Mouse (Mus musculus) Patski (cell line): Measurements from ENCODE around the gene Dcpp3. TPM values are rescaled to one million over a fixed set of nuclear protein-coding genes. Genes with fewer than 3 reads are reported as not detected.
"Not testable (repeated sequence)": the region's sequence is repeated elsewhere in the genome, so short reads cannot be mapped to it uniquely, and the experiment has no call there.

ENCODE experiments used
- ATAC-seq: fragments of 100-300 bp; one replicate; pipeline ENCODE4 v1.8.0; 2021
- CTCF ChIA-PET: fragments of 350-600 bp; sonication (Branson Sonifier 250); formaldehyde crosslinking; loops from one replicate; lab custom pipeline; 2022; ENCODE audit warnings: inconsistent platforms; lab: Charles Lee
- POLR2A ChIA-PET: fragments of 350-600 bp; sonication (Branson Sonifier 250); formaldehyde crosslinking; loops from one replicate; lab custom pipeline; 2022; ENCODE audit warnings: antibody characterized with exemption, inconsistent platforms; lab: Charles Lee
- DNase-seq: peaks from one replicate; pipeline ENCODE4 v3.0.0-alpha.2; 2011; ENCODE audit warnings: low read depth, low spot score
- H3K27me3 ChIP-seq: fragments of 371-371 bp; one replicate; pipeline ENCODE4 v1.5.1; 2021
- CTCF ChIP-seq: fragments of 100-300 bp; IDR thresholded peaks from one replicate; pipeline ENCODE4 v1.5.1; 2021
- in situ Hi-C: fragments of 300-500 bp; cut with MboI; formaldehyde crosslinking; loops from 3 replicates; pipeline ENCODE4 v1.11.1; 2018; ENCODE audit warnings: low pct_unique_long_range_greater_than_20kb, mixed read lengths
- polyA plus RNA-seq: library from polyadenylated mRNA; unstranded; gene quantifications from one replicate; pipeline ENCODE4 v1.2.3, GENCODE M21; 2021

Gene Dcpp3
- polyA plus RNA-seq, 1 experiment from 2014 or later, result not detected

- in situ Hi-C loops, result no loop called here
- CTCF ChIA-PET, result interaction anchor here (1.5 kb wide), 1 partner anchor 21 kb away, joined by 3 read pairs; no protein-coding TSS in a partner anchor
- ATAC-seq (no peak), DNase-seq (no peak)
- H3K27me3 ChIP-seq, result peaks cover 4% of the 10 kb centered on the region
- no peak for TF ChIP-seq CTCF
- POLR2A ChIA-PET, result no interaction called here
Measured at GRCm38 (mm10) chr17:23941372-23941771, 24.1 kb downstream of the Dcpp3 start, which contains the start of gene Sbp. Sbp (plus strand) TSS chr17:23941672.

DNA sequence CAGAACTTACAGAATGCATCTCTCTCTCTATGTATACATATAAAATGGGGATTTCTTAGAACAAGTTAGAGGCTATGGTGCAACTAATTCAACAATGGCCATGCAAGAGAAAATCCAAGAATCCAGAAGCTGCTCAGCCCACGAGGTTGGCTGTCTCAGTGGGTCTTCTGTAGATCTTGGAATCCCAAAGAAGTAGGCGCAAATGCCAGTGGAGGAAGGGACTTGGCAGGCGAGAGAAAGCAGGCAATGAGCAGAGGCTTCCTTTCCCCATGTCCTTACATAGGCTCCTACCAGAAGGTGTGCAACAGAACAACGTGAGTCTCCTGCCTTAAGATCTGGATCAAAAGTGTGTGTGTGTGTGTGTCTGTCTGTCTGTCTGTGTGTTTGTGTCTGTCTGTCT, 30.2 kb downstream of the Dcpp3 start:
- H3K27me3 ChIP-seq, CTCF ChIA-PET, in situ Hi-C loops, POLR2A ChIA-PET, ATAC-seq, DNase-seq: not testable (repeated sequence)

GRCm38 (mm10) chr17:23949068-23949467, 31.8 kb downstream of the Dcpp3 start:
- ATAC-seq (no peak), DNase-seq (no peak)
- ChIA-PET CTCF (no interaction called here), POLR2A (no interaction called here)
- H3K27me3 ChIP-seq, result no peaks in the 10 kb centered on the region
- in situ Hi-C loops, result no loop called here
- no peak for TF ChIP-seq CTCF

DNA sequence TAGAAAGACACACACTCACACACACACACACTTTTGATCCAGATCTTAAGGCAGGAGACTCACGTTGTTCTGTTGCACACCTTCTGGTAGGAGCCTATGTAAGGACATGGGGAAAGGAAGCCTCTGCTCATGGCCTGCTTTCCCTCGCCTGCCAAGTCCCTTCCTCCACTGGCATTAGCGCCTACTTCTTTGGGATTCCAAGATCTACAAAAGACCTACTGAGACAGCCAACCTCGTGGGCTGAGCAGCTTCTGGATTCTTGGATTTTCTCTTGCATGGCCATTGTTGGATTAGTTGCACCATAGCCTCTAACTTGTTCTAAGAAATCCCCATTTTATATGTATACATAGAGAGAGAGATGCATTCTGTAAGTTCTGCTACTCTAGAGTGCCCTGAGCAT, 33.6 kb downstream of the Dcpp3 start:
- in situ Hi-C loops, result not testable (repeated sequence)

DNA sequence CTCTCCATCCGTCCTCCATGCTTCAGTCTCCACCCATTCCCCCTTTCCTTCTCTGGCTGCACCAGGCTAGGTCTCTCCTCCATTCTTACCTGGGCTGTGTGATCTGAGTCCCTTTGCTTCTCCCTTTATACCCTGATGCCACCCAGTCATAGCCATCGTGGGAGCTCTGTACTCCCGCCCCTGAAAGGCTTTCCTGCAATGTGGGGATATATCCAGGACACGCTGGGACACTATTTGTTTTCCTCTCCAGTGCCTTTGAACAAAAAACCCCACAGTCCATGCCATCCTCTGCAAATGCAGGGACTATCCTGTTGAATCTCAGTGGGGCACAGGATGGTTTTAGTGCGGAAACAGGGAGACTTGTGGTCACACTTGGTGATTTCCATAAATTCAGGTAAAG, 37.9 kb downstream of the Dcpp3 start, which contains the start of gene Sbpl:
Gene Sbpl, minus strand, starts transcription at position 101 of the 400 bp plus-strand sequence.
- no peak for ATAC-seq

More for the DNA sequence above, 33.6 kb downstream of the Dcpp3 start:
- ATAC-seq, POLR2A ChIA-PET, DNase-seq: not testable (repeated sequence)
- H3K27me3 ChIP-seq, result peaks cover 11% of the 10 kb centered on the region
- CTCF ChIA-PET, result interaction anchor here (1.1 kb wide), 1 partner anchor 9 kb away, joined by 3 read pairs; no protein-coding TSS in a partner anchor

GRCm38 (mm10) chr17:23960084-23960738, 43.0 kb downstream of the Dcpp3 start:
- in situ Hi-C loops, result loop anchor here (5.0 kb wide), 2 partner anchors 88 to 183 kb away; no protein-coding TSS in a partner anchor
- ChIA-PET POLR2A (interaction anchor here (0.5 kb wide), 1 partner anchor 89 kb away, joined by 3 read pairs; no protein-coding TSS in a partner anchor), CTCF (interaction anchor here (0.7 to 3.0 kb wide), 24 partner anchors 10 to 190 kb away, joined by 3 to 11 read pairs (median 5); partner anchors contain the start of genes Elob, Prss32 and Prss41)
- ATAC-seq (peak; percentile 79), DNase-seq (peak; percentile 48)
- peaks cover 7% of the 10 kb centered on the region for H3K27me3 ChIP-seq
- peak; percentile 95 for TF ChIP-seq CTCF

More for the DNA sequence above, 37.9 kb downstream of the Dcpp3 start, which contains the start of gene Sbpl:
- peaks cover 12% of the 10 kb centered on the region for H3K27me3 ChIP-seq
- TF ChIP-seq CTCF, result no peak
- in situ Hi-C loops, result no loop called here
- DNase-seq, result no peak
- CTCF ChIA-PET, result no interaction called here
- POLR2A ChIA-PET, result no interaction called here

DNA sequence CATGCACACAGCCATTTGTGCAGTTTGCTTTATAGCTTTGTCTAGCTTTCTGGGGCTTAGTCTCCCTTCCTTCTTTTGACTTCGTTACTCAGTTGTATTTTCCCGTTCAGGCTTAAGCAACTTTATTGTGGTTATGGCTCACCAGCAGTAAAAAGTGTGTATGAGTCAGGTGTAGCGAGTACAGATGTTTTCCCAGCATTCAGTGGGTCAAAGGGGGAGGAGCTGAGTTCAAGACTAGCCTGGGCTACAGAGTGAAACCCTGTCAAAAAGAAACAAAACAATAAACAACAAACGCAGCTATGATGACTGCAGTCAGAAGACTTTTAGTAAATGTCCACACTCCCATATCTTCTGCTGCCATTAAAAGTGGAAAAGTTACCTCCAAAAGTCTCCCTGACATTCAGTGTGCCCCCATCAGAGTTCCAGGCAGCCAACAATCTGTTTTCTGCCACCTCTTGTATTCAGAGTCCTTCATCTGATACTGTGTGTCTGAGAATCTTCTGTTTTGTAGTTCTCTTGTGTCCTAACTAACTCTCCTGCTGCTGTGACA, 44.4 kb downstream of the Dcpp3 start:
- ChIA-PET POLR2A (no interaction called here), CTCF (interaction anchor here (1.1 to 3.0 kb wide), 8 partner anchors 21 to 188 kb away, joined by 3 to 11 read pairs (median 6); partner anchors contain the start of genes Elob, Prss32, Prss41 and Sbp)
- DNase-seq (no peak), ATAC-seq (no peak)
- H3K27me3 ChIP-seq, result no peaks in the 10 kb centered on the region
- in situ Hi-C loops, result loop anchor here (5.0 kb wide), 2 partner anchors 89 to 184 kb away; no protein-coding TSS in a partner anchor
- TF ChIP-seq CTCF, result no peak

- CTCF ChIA-PET, result no interaction called here
Measured at GRCm38 (mm10) chr17:23965805-23966425, 48.7 kb downstream of the Dcpp3 start.

GRCm38 (mm10) chr17:23966658-23967401, 49.6 kb downstream of the Dcpp3 start:
- POLR2A ChIA-PET, result no interaction called here
- in situ Hi-C loops, result no loop called here
- no peak for TF ChIP-seq CTCF
- CTCF ChIA-PET, result no interaction called here
- DNase-seq, result no peak
- no peak for ATAC-seq
- no peaks in the 10 kb centered on the region for H3K27me3 ChIP-seq

More at GRCm38 (mm10) chr17:23965805-23966425, 48.7 kb downstream of the Dcpp3 start:
- H3K27me3 ChIP-seq, result no peaks in the 10 kb centered on the region
- POLR2A ChIA-PET, result no interaction called here
- no peak for TF ChIP-seq CTCF
- DNase-seq (no peak), ATAC-seq (no peak)
- in situ Hi-C loops, result no loop called here

GRCm38 (mm10) chr17:23968780-23969179, 51.5 kb downstream of the Dcpp3 start:
- ChIA-PET POLR2A (interaction anchor here (0.6 kb wide), 1 partner anchor 55 kb away, joined by 3 read pairs; no protein-coding TSS in a partner anchor), CTCF (interaction anchor here (0.9 to 1.5 kb wide), 5 partner anchors 11 to 138 kb away, joined by 3 to 8 read pairs (median 3); partner anchors contain the start of gene Prss30)
- ATAC-seq (peak; percentile 55), DNase-seq (no peak)
- peak; percentile 16 for TF ChIP-seq CTCF
- in situ Hi-C loops, result no loop called here
- no peaks in the 10 kb centered on the region for H3K27me3 ChIP-seq

Other genes starting within 250 kb of the Dcpp3 start
- gene Hcfc1r1, start 243.9 kb upstream of the Dcpp3 start, polyA plus RNA-seq, result 261 TPM
- 32.9 TPM for gene Thoc6, start 243.6 kb upstream of the Dcpp3 start, polyA plus RNA-seq
- 421 TPM for gene Tnfrsf12a, start 240.0 kb upstream of the Dcpp3 start, polyA plus RNA-seq
- not detected for gene Cldn6, start 238.2 kb upstream of the Dcpp3 start, polyA plus RNA-seq
- 0.05 TPM for gene Cldn9, start 233.4 kb upstream of the Dcpp3 start, polyA plus RNA-seq
- not detected for gene 1520401A03Rik, start 194.7 kb upstream of the Dcpp3 start, polyA plus RNA-seq
- gene Pkmyt1, start 191.1 kb upstream of the Dcpp3 start, polyA plus RNA-seq, result 13.3 TPM
- gene Paqr4, start 176.6 kb upstream of the Dcpp3 start, polyA plus RNA-seq, result 7.3 TPM
- gene Kremen2, start 171.6 kb upstream of the Dcpp3 start, polyA plus RNA-seq, result not detected
- 96.0 TPM for gene Flywch1, start 145.9 kb upstream of the Dcpp3 start, polyA plus RNA-seq
- gene Flywch2, start 131.4 kb upstream of the Dcpp3 start, polyA plus RNA-seq, result 7.9 TPM
- gene Srrm2, start 126.9 kb upstream of the Dcpp3 start, polyA plus RNA-seq, result 314 TPM
- 610 TPM for gene Elob, start 88.3 kb upstream of the Dcpp3 start, polyA plus RNA-seq
- gene Prss33, start 81.4 kb upstream of the Dcpp3 start, polyA plus RNA-seq, result not detected
- 0.45 TPM for gene Prss32, start 73.6 kb upstream of the Dcpp3 start, polyA plus RNA-seq
- 0.35 TPM for gene Prss41, start 73.3 kb upstream of the Dcpp3 start, polyA plus RNA-seq
- not detected for gene Prss21, start 49.4 kb upstream of the Dcpp3 start, polyA plus RNA-seq
- not detected for gene Dcpp1, start 36.6 kb upstream of the Dcpp3 start, polyA plus RNA-seq
- not detected for gene Dcpp2, start 36.6 kb upstream of the Dcpp3 start, polyA plus RNA-seq
- gene Sbp, start 24.2 kb downstream of the Dcpp3 start, polyA plus RNA-seq, result not detected
- gene Sbpl, start 37.8 kb downstream of the Dcpp3 start, polyA plus RNA-seq, result not detected
- gene Prss30, start 63.1 kb downstream of the Dcpp3 start, polyA plus RNA-seq, result 0.05 TPM
- 0.28 TPM for gene Prss22, start 80.6 kb downstream of the Dcpp3 start, polyA plus RNA-seq
- 0.28 TPM for gene Prss27, start 120.7 kb downstream of the Dcpp3 start, polyA plus RNA-seq
- gene Kctd5, start 156.0 kb downstream of the Dcpp3 start, polyA plus RNA-seq, result 57.8 TPM
- gene Pdpk1, start 233.5 kb downstream of the Dcpp3 start, polyA plus RNA-seq, result 31.3 TPM
- 69.3 TPM for gene Amdhd2, start 246.3 kb downstream of the Dcpp3 start, polyA plus RNA-seq